Mouse (Mus musculus) embryonic facial prominence, embryonic 15.5 days (tissue): Measurements from ENCODE around the gene Camkmt. TPM values are rescaled to one million over a fixed set of nuclear protein-coding genes. Genes with fewer than 3 reads are reported as not detected.

ENCODE experiments used
- ATAC-seq: fragments of 200-750 bp; cut with Nextera tagmentation; 2 replicates; pipeline ENCODE4 v1.8.0; 2017; ENCODE audit warnings: low read depth, moderate TSS enrichment; ENCODE audit not compliant: insufficient number of reproducible peaks, low FRiP score, low TSS enrichment
- H3K27ac ChIP-seq: fragments of 300-500 bp; sonication (generic); replicated peaks from 2 replicates; pipeline ENCODE4 v1.5.1; 2015; ENCODE audit warnings: mild to moderate bottlenecking, inconsistent platforms
- H3K27me3 ChIP-seq: fragments of 300-500 bp; sonication (generic); 2 replicates; pipeline ENCODE4 v1.6.1; 2015; ENCODE audit warnings: inconsistent platforms
- H3K36me3 ChIP-seq: fragments of 300-500 bp; sonication (generic); 2 replicates; pipeline ENCODE4 v1.6.1; 2015; ENCODE audit warnings: mild to moderate bottlenecking, inconsistent platforms
- H3K4me1 ChIP-seq: fragments of 300-500 bp; sonication (generic); 2 replicates; pipeline ENCODE4 v1.6.1; 2015; ENCODE audit warnings: inconsistent platforms
- H3K4me2 ChIP-seq: fragments of 300-500 bp; sonication (generic); replicated peaks from 2 replicates; pipeline ENCODE4 v1.6.1; 2015; ENCODE audit warnings: mild to moderate bottlenecking, inconsistent platforms
- H3K4me3 ChIP-seq: fragments of 300-500 bp; sonication (generic); replicated peaks from 2 replicates; pipeline ENCODE4 v1.5.1; 2015; ENCODE audit warnings: mild to moderate bottlenecking, inconsistent platforms
- H3K9ac ChIP-seq: fragments of 300-500 bp; sonication (generic); 2 replicates; pipeline ENCODE4 v1.6.1; 2015; ENCODE audit warnings: inconsistent platforms
- H3K9me3 ChIP-seq: fragments of 300-500 bp; sonication (generic); replicated peaks from 2 replicates; pipeline ENCODE4 v1.6.1; 2016; ENCODE audit warnings: inconsistent platforms
- WGBS: fragments of 180-500 bp; shearing (Covaris S2); methylation state at CpG from one replicate; pipeline ENCODE4 v1.1.7; 2015; 5-methylcytosine and 5-hydroxymethylcytosine counted together
- polyA plus RNA-seq: library from polyadenylated mRNA; unstranded; fragments of >200 nt; fragmentation: Nextera tagmentation; extraction: Ambion mirVana; gene quantifications from 2 replicates; pipeline ENCODE4 v1.2.1, GENCODE M21; 2015

The Camkmt gene
- polyA plus RNA-seq, 1 experiment from 2014 or later, result 12.8 TPM

DNA sequence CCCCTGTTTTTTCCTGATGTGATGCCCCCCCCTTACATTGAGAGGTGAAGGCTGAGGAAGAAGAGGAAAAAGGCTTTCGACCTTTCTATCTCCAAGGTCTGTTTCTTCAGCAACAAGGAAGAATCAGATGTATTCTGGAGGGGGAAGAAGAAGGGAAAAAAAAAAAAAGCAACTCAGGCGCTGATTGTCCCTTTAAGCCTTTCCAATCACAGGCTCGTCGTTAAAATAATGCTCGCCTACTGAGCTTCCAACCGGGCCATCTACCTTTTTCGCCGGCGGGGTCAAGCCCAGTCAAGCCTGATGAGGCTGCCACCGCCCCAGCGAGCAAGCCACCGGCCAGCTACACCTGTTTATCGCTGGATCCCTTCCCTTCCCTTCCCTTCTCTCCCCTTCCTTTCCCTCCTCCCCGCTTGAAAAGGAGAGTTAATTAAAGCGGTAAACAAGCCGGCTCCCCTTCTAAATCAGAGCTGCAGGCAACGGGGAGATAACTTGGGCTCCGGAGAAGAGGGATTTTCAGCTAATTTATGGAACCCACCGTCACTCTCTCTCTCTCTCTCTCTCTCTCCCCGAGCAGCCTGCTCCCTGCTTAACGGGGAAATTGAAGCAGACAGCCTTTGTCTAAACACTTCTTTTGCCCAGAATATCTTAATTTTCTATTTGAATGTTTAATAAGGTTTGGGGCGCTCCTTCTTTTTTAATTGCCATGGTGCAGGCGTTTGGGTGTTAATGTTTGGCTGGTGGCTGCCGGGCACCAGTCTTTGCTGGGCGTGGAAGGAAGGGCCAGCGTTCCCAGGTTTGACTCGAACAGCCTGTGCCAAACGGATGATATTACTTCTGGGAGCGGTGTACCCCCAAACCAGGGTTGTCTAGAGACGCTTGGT, 395.0 kb downstream of the Camkmt start:
- 1% methylated on average over 30 of the region's 30 CpGs for WGBS
- Histone ChIP-seq H3K4me1 (peaks cover 17% of the 10 kb centered on the region), H3K27ac (no peak overlapping the region), H3K4me3 (peak overlapping the region; percentile 27; the same call in 1 of the 2 replicates), H3K4me2 (peak overlapping the region; percentile 28; the same call in 1 of the 2 replicates), H3K9me3 (no peaks in the 10 kb centered on the region), H3K36me3 (no peaks in the 10 kb centered on the region), H3K27me3 (peaks cover 95% of the 10 kb centered on the region), H3K9ac (no peak overlapping the region)
- ATAC-seq, result no peak

- no peak for ATAC-seq
- Histone ChIP-seq H3K4me3 (peak overlapping the region; percentile 27), H3K27me3 (peaks cover 90% of the 10 kb centered on the region), H3K36me3 (no peaks in the 10 kb centered on the region), H3K4me2 (peak overlapping the region; percentile 45), H3K4me1 (peaks cover 17% of the 10 kb centered on the region), H3K9me3 (no peaks in the 10 kb centered on the region), H3K27ac (no peak overlapping the region), H3K9ac (no peak overlapping the region)
- under 1% methylated on average over 14 of the region's 14 CpGs for WGBS
Observed at GRCm38 (mm10) chr17:85485946-85486533, 395.7 kb downstream of the Camkmt start.

GRCm38 (mm10) chr17:85486585-85487480, 396.5 kb downstream of the Camkmt start:
- Histone ChIP-seq H3K9ac (no peak overlapping the region), H3K4me3 (peak overlapping the region; percentile 27), H3K27me3 (peaks cover 85% of the 10 kb centered on the region), H3K4me2 (peak overlapping the region; percentile 45), H3K9me3 (no peaks in the 10 kb centered on the region), H3K27ac (no peak overlapping the region), H3K4me1 (peaks cover 17% of the 10 kb centered on the region), H3K36me3 (no peaks in the 10 kb centered on the region)
- ATAC-seq, result peak; percentile 47; the same call in 1 of the 2 replicates
- 4% methylated on average over 52 of the region's 52 CpGs for WGBS

- Histone ChIP-seq H3K4me2 (no peak overlapping the region), H3K9me3 (no peaks in the 10 kb centered on the region), H3K27me3 (peaks cover 79% of the 10 kb centered on the region), H3K27ac (no peak overlapping the region), H3K9ac (no peak overlapping the region), H3K4me3 (no peak overlapping the region), H3K4me1 (peaks cover 17% of the 10 kb centered on the region), H3K36me3 (no peaks in the 10 kb centered on the region)
- no peak for ATAC-seq
- 51% methylated on average over 3 of the region's 3 CpGs for WGBS
Observed at GRCm38 (mm10) chr17:85487531-85487930, 397.2 kb downstream of the Camkmt start.

GRCm38 (mm10) chr17:85488601-85489487, 398.5 kb downstream of the Camkmt start:
- H3K36me3 ChIP-seq, result no peaks in the 10 kb centered on the region
- 14% methylated on average over 14 of the region's 14 CpGs for WGBS
- H3K4me2 ChIP-seq, result no peak overlapping the region
- no peak for ATAC-seq
- no peak overlapping the region for H3K4me3 ChIP-seq
- peaks cover 17% of the 10 kb centered on the region for H3K4me1 ChIP-seq
- peaks cover 69% of the 10 kb centered on the region for H3K27me3 ChIP-seq
- no peak overlapping the region for H3K27ac ChIP-seq
- H3K9me3 ChIP-seq, result no peaks in the 10 kb centered on the region
- no peak overlapping the region for H3K9ac ChIP-seq

- Histone ChIP-seq H3K4me1 (peaks cover 17% of the 10 kb centered on the region), H3K4me2 (no peak overlapping the region), H3K9ac (no peak overlapping the region), H3K9me3 (no peaks in the 10 kb centered on the region), H3K36me3 (no peaks in the 10 kb centered on the region), H3K27me3 (peaks cover 64% of the 10 kb centered on the region), H3K4me3 (no peak overlapping the region), H3K27ac (no peak overlapping the region)
- ATAC-seq, result no peak
- 6% methylated on average over 10 of the region's 10 CpGs for WGBS
Observed at GRCm38 (mm10) chr17:85489488-85489980, 399.2 kb downstream of the Camkmt start.

DNA sequence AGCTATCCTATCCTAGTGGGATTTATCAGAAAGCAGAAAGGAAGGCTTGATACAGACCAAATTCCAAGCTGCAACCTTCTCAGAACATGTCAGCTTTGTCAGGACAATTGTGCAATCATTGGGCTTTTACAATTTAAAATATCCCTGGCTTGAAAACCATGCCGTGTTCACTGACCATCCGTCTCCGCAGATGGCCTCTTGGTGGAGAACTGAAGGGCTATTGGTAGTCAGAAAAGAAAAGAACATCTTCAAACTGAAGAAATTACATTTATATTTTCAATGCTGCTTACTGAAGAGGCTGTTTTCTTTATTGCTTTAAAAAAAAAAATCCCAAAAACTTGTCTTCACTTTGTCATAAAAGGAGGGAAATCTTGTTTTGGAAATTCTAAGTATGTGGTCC, 401.1 kb downstream of the Camkmt start:
- Histone ChIP-seq H3K9me3 (no peaks in the 10 kb centered on the region), H3K27me3 (peaks cover 44% of the 10 kb centered on the region), H3K4me2 (no peak overlapping the region), H3K27ac (no peak overlapping the region), H3K4me3 (no peak overlapping the region), H3K4me1 (peaks cover 4% of the 10 kb centered on the region; the same call in 1 of the 2 replicates), H3K9ac (no peak overlapping the region), H3K36me3 (no peaks in the 10 kb centered on the region)
- 75% methylated on average over 3 of the region's 3 CpGs for WGBS
- ATAC-seq, result no peak

- H3K9ac ChIP-seq, result no peak overlapping the region
- H3K4me1 ChIP-seq, result no peaks in the 10 kb centered on the region
- 62% methylated on average over 4 of the region's 4 CpGs for WGBS
- H3K4me3 ChIP-seq, result no peak overlapping the region
- no peak overlapping the region for H3K4me2 ChIP-seq
- no peak overlapping the region for H3K27ac ChIP-seq
- no peaks in the 10 kb centered on the region for H3K9me3 ChIP-seq
- H3K36me3 ChIP-seq, result no peaks in the 10 kb centered on the region
- no peak for ATAC-seq
- peaks cover 25% of the 10 kb centered on the region for H3K27me3 ChIP-seq
Observed at GRCm38 (mm10) chr17:85493521-85493920, 403.2 kb downstream of the Camkmt start.

DNA sequence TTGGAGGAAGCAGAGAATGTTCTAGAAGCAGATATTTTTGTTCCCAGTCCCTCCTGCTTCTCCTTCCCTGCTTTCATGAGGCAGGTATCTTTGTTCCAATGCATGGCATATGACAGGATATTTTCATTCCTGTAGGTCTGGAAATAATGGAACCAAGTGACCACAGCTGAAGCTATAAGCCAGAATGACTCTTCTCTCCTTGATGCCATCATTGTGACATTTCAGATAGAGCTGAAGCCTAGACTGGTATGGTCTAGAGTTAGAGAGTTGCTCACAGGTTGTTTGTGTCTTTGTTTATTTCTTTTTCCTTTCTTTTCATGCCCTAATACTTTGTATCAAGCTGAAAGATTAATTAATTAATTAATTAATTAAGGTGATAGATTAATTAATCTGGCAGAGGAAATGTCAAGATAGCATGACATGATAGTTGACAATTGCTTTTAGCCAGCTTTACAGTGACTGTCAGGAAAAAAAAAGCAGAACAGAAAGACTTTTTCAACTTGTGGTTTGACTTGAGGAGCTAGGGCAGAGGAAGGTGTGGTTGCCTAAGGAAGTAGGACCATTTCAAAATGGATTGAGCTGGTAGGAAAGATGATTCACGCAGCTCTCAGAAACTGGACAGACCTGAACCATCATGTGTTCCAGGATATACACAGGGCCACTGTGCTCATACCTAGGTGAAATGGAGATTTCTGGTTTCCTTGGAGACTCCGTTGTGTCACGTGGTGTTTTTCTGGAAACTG, 404.8 kb downstream of the Camkmt start:
- no peak for ATAC-seq
- no peaks in the 10 kb centered on the region for H3K36me3 ChIP-seq
- no peak overlapping the region for H3K4me2 ChIP-seq
- no peak overlapping the region for H3K27ac ChIP-seq
- peaks cover 8% of the 10 kb centered on the region for H3K27me3 ChIP-seq
- no peak overlapping the region for H3K4me3 ChIP-seq
- H3K4me1 ChIP-seq, result no peaks in the 10 kb centered on the region
- no peak overlapping the region for H3K9ac ChIP-seq
- H3K9me3 ChIP-seq, result no peaks in the 10 kb centered on the region
- 88% methylated on average over 3 of the region's 3 CpGs for WGBS

DNA sequence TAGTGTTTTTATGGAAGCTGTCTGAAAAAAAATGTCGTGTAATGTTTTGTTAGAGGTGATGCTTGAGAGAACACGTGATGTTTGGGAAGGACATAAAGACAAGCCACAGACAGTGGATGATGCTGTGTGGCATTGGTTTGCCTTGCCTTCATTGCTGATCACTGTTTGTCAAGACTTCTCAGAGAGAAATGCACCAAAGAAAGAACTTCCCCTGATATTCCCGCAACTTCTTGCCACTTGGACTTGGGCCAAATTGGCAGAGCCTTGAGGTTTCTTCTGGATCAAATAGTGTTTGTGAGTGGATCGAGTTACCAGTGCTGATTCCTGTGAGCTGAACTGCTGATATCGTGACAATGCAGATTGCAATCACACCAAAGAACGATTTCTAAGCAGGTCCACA, 405.5 kb downstream of the Camkmt start:
- Histone ChIP-seq H3K4me1 (no peaks in the 10 kb centered on the region), H3K36me3 (no peaks in the 10 kb centered on the region), H3K4me3 (no peak overlapping the region), H3K4me2 (no peak overlapping the region), H3K27me3 (peaks cover 5% of the 10 kb centered on the region; the same call in 1 of the 2 replicates), H3K9me3 (no peaks in the 10 kb centered on the region), H3K27ac (no peak overlapping the region), H3K9ac (no peak overlapping the region)
- ATAC-seq, result no peak
- WGBS, result 79% methylated on average over 6 of the region's 6 CpGs
